Mouse (Mus musculus) liver, postnatal 0 days (tissue): ENCODE measurements at regions not wholly inside any gene's neighbourhood (a gene's known extent, or its start where the extent isn't known, plus 50 kb on each side); places are given as distances from the start of the nearest gene placed in this dataset.

Experiments used
- CTCF ChIP-seq: sonication (generic); IDR thresholded peaks from 2 replicates; pipeline ENCODE4 v1.5.1; 2016; ENCODE audit warnings: antibody characterized with exemption, low read depth
- EP300 ChIP-seq: IDR thresholded peaks from 2 replicates; pipeline ENCODE4 v1.6.1; 2016; ENCODE audit warnings: antibody characterized with exemption, low read depth, mild to moderate bottlenecking

DNA sequence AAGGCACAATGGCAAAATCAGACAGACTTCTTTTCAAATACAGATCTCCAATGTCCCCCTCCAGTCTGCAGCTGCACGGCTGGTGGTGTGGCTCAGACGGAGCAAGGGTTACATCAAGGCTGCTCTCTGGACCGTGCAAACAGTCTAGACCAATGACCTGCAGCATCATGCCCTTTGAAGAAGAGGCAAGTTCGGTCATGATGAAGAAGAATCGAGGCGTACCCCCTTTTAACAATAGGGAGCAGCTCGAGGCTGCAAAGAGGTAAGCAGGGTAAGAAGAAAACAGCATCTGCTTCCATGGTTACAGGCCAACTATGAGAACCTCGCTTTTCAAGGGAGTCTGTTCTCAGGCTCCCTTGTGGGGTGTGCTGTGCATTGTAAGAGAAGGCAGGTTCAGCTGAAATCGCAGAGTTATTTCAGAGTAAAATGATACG, 180.3 kb downstream of the Gm11146 start:
- TF ChIP-seq CTCF: no peak
- no peak for TF ChIP-seq EP300
